Mouse (Mus musculus) gastrocnemius, postnatal 14 days (tissue): ENCODE results near the gene Net1. TPM values are rescaled to one million over a fixed set of nuclear protein-coding genes. Genes with fewer than 3 reads are reported as not detected.
"Not testable (repeated sequence)": the region's sequence is repeated elsewhere in the genome, so short reads cannot be mapped to it uniquely, and the experiment has no call there.

Experiments
- DNase-seq: peaks from one replicate; pipeline ENCODE4 v3.0.0; 2021; ENCODE audit warnings: mixed read lengths
- intact Hi-C: fragments of 180-260 bp; cut with DNase I; formaldehyde crosslinking; loops from one replicate; pipeline ENCODE4 v1.15.1; 2025; ENCODE audit warnings: low total_unique reads
- long read RNA-seq, 2 experiments: library from polyadenylated mRNA; stranded (forward); transcript quantifications; one replicate each; pipeline ENCODE4 v2.0.0; 2021
- total RNA-seq, 2 experiments: library from RNA; stranded (reverse); gene quantifications; 2 replicates each; pipeline ENCODE4 v1.2.3; 2021

The Net1 gene
- 10 to 100 TPM; 32.8 to 46.3 TPM for total RNA-seq
- long read RNA-seq, experiment 1, transcript Net1-202 (10 exons, 3,871 nt): major isoform, 7 of 10 reads
- long read RNA-seq, experiment 1, partial matches to known transcripts: 3 of 10 reads
- long read RNA-seq, experiment 1, other reads (novel, unspliced or antisense): 0 of 10 reads
- long read RNA-seq, experiment 2, transcript Net1-202 (10 exons, 3,871 nt): major isoform, 5 of 10 reads
- long read RNA-seq, experiment 2, partial matches to known transcripts: 2 of 10 reads
- long read RNA-seq, experiment 2, other reads (novel, unspliced or antisense): 3 of 10 reads

- intact Hi-C loops: no loop called here
These were observed at the start of gene Net1, which contains the start of gene Tubal3 for GRCm38 (mm10) chr13:3917571-3918311. Gene Net1, minus strand, starts transcription at chr13:3918220. Gene Tubal3, plus strand, starts transcription at chr13:3918274.

GRCm38 (mm10) chr13:3951198-3951914, 33.3 kb upstream of the Net1 start:
- DNase-seq: no peak
- intact Hi-C loops: no loop called here

More at GRCm38 (mm10) chr13:3917571-3918311, at the start of gene Net1, which contains the start of gene Tubal3:
- peak; percentile 85 for DNase-seq

- intact Hi-C loops: no loop called here
- DNase-seq: no peak
These were observed 31.5 kb upstream of the Net1 start for GRCm38 (mm10) chr13:3949477-3949876.

GRCm38 (mm10) chr13:3947267-3947666, 29.2 kb upstream of the Net1 start:
- no peak for DNase-seq
- intact Hi-C loops: no loop called here

GRCm38 (mm10) chr13:3945249-3945648, 27.2 kb upstream of the Net1 start, which contains the start of gene Ucn3:
Gene Ucn3, minus strand, starts transcription at chr13:3945349.
- intact Hi-C loops: no loop called here
- DNase-seq: no peak

- intact Hi-C loops: no loop called here
- DNase-seq: no peak
These were observed 26.7 kb upstream of the Net1 start for GRCm38 (mm10) chr13:3944699-3945098.

GRCm38 (mm10) chr13:3926046-3926445, 8.0 kb upstream of the Net1 start:
- no peak for DNase-seq
- intact Hi-C loops: no loop called here

GRCm38 (mm10) chr13:3925632-3926031, 7.6 kb upstream of the Net1 start:
- intact Hi-C loops: no loop called here
- DNase-seq: no peak

GRCm38 (mm10) chr13:3924483-3924882, 6.5 kb upstream of the Net1 start:
- no peak for DNase-seq
- intact Hi-C loops: no loop called here

GRCm38 (mm10) chr13:3913504-3913903, 4.5 kb downstream of the Net1 start:
- no peak for DNase-seq

GRCm38 (mm10) chr13:3910356-3910755, 7.7 kb downstream of the Net1 start:
- no peak for DNase-seq
- intact Hi-C loops: no loop called here

More at GRCm38 (mm10) chr13:3913504-3913903, 4.5 kb downstream of the Net1 start:
- intact Hi-C loops: no loop called here

GRCm38 (mm10) chr13:3908262-3908661, 9.8 kb downstream of the Net1 start:
- DNase-seq: no peak
- intact Hi-C loops: no loop called here

GRCm38 (mm10) chr13:3907151-3907696, 10.8 kb downstream of the Net1 start:
- DNase-seq: no peak
- intact Hi-C loops: no loop called here

GRCm38 (mm10) chr13:3899301-3899700, 18.7 kb downstream of the Net1 start:
- intact Hi-C loops: loop anchor here (2.0 kb wide), 1 partner anchor 230 kb away; no protein-coding TSS in a partner anchor
- no peak for DNase-seq

- intact Hi-C loops: loop anchor here (2.0 kb wide), 1 partner anchor 229 kb away; no protein-coding TSS in a partner anchor
- DNase-seq: not testable (repeated sequence)
These were observed 19.8 kb downstream of the Net1 start for GRCm38 (mm10) chr13:3898202-3898601.

- intact Hi-C loops: no loop called here
- peak; percentile 31 for DNase-seq
These were observed 21.1 kb downstream of the Net1 start for GRCm38 (mm10) chr13:3896913-3897312.

- DNase-seq: no peak
- intact Hi-C loops: no loop called here
These were observed 22.0 kb downstream of the Net1 start for GRCm38 (mm10) chr13:3896032-3896431.

- intact Hi-C loops: no loop called here
- no peak for DNase-seq
These were observed 22.5 kb downstream of the Net1 start for GRCm38 (mm10) chr13:3895397-3895980.

GRCm38 (mm10) chr13:3894549-3894948, 23.5 kb downstream of the Net1 start:
- DNase-seq: no peak
- intact Hi-C loops: no loop called here
